Mouse (Mus musculus) hindbrain, embryonic 12.5 days (tissue): ENCODE measurements around the gene Itpkb. TPM values are rescaled to one million over a fixed set of nuclear protein-coding genes. Genes with fewer than 3 reads are reported as not detected.
A peak's percentile ranks its signal among the peaks of the same experiment; 100 is the strongest.

Experiments
- ATAC-seq: fragments of 200-750 bp; cut with Nextera tagmentation; 2 replicates; pipeline ENCODE4 v1.8.0; 2017; ENCODE audit warnings: moderate TSS enrichment; ENCODE audit not compliant: low FRiP score
- H3K27ac ChIP-seq: fragments of 300-500 bp; sonication (generic); 2 replicates; pipeline ENCODE4 v1.5.1; 2016; ENCODE audit warnings: mild to moderate bottlenecking
- H3K27me3 ChIP-seq: fragments of 300-500 bp; sonication (generic); 2 replicates; pipeline ENCODE4 v1.6.1; 2016; ENCODE audit warnings: mild to moderate bottlenecking
- H3K36me3 ChIP-seq: fragments of 300-500 bp; sonication (generic); 2 replicates; pipeline ENCODE4 v1.6.1; 2016; ENCODE audit warnings: mild to moderate bottlenecking
- H3K4me1 ChIP-seq: fragments of 300-500 bp; sonication (generic); 2 replicates; pipeline ENCODE4 v1.6.1; 2016
- H3K4me2 ChIP-seq: fragments of 300-500 bp; sonication (generic); replicated peaks from 2 replicates; pipeline ENCODE4 v1.6.1; 2016; ENCODE audit warnings: mild to moderate bottlenecking
- H3K4me3 ChIP-seq: fragments of 300-500 bp; sonication (generic); 2 replicates; pipeline ENCODE4 v1.5.1; 2016; ENCODE audit warnings: mild to moderate bottlenecking
- H3K9ac ChIP-seq: fragments of 300-500 bp; sonication (generic); 2 replicates; pipeline ENCODE4 v1.6.1; 2016; ENCODE audit warnings: mild to moderate bottlenecking, moderate library complexity
- H3K9me3 ChIP-seq: fragments of 300-500 bp; sonication (generic); replicated peaks from 2 replicates; pipeline ENCODE4 v1.6.1; 2016; ENCODE audit warnings: mild to moderate bottlenecking
- WGBS: fragments of 180-500 bp; shearing (Covaris S2); methylation state at CpG from one replicate; pipeline ENCODE4 v1.1.7; 2016; 5-methylcytosine and 5-hydroxymethylcytosine counted together
- polyA plus RNA-seq: library from polyadenylated mRNA; unstranded; fragments of >200 nt; fragmentation: Nextera tagmentation; extraction: Ambion mirVana; gene quantifications from 2 replicates; pipeline ENCODE4 v1.2.1, GENCODE M21; 2016

Itpkb gene
- polyA plus RNA-seq, 1 experiment from 2014 or later = 8.3 TPM

- Histone ChIP-seq H3K27me3 (peaks cover 32% of the 10 kb centered on the region), H3K4me2 (no peak overlapping the region), H3K9me3 (no peaks in the 10 kb centered on the region), H3K27ac (no peak overlapping the region), H3K9ac (no peak overlapping the region), H3K4me1 (peaks cover 49% of the 10 kb centered on the region), H3K36me3 (no peaks in the 10 kb centered on the region), H3K4me3 (no peak overlapping the region)
- 85% methylated on average over 6 of the region's 6 CpGs for WGBS
- ATAC-seq = no peak
Measured at GRCm38 (mm10) chr1:180334541-180334940, 4.3 kb downstream of the Itpkb start.

GRCm38 (mm10) chr1:180335513-180336375, 5.5 kb downstream of the Itpkb start:
- Histone ChIP-seq H3K36me3 (no peaks in the 10 kb centered on the region), H3K4me1 (peaks cover 43% of the 10 kb centered on the region), H3K4me2 (no peak overlapping the region), H3K27me3 (peaks cover 28% of the 10 kb centered on the region), H3K4me3 (no peak overlapping the region), H3K27ac (no peak overlapping the region), H3K9me3 (no peaks in the 10 kb centered on the region), H3K9ac (no peak overlapping the region)
- ATAC-seq = no peak
- WGBS = 77% methylated on average over 12 of the region's 12 CpGs

- Histone ChIP-seq H3K27ac (no peak overlapping the region), H3K9ac (no peak overlapping the region), H3K9me3 (no peaks in the 10 kb centered on the region), H3K4me3 (no peak overlapping the region), H3K27me3 (peaks cover 9% of the 10 kb centered on the region), H3K4me2 (no peak overlapping the region), H3K36me3 (no peaks in the 10 kb centered on the region), H3K4me1 (peaks cover 18% of the 10 kb centered on the region)
- WGBS = 81% methylated on average over 8 of the region's 8 CpGs
- no peak for ATAC-seq
Measured at GRCm38 (mm10) chr1:180338358-180338757, 8.1 kb downstream of the Itpkb start.

GRCm38 (mm10) chr1:180339143-180339542, 8.9 kb downstream of the Itpkb start:
- Histone ChIP-seq H3K9me3 (no peaks in the 10 kb centered on the region), H3K4me3 (no peak overlapping the region), H3K9ac (no peak overlapping the region), H3K27me3 (peaks cover 1% of the 10 kb centered on the region; the same call in 1 of the 2 replicates), H3K4me1 (peaks cover 17% of the 10 kb centered on the region), H3K27ac (no peak overlapping the region), H3K4me2 (no peak overlapping the region), H3K36me3 (no peaks in the 10 kb centered on the region)
- WGBS = 95% methylated on average over 5 of the region's 5 CpGs
- ATAC-seq = no peak

- no peak overlapping the region for H3K27ac ChIP-seq
Measured at GRCm38 (mm10) chr1:180342944-180343343, 12.7 kb downstream of the Itpkb start.

GRCm38 (mm10) chr1:180343434-180344210, 13.3 kb downstream of the Itpkb start:
- H3K36me3 ChIP-seq = no peaks in the 10 kb centered on the region
- H3K4me2 ChIP-seq = no peak overlapping the region
- WGBS = 38% methylated on average over 8 of the region's 8 CpGs
- H3K27me3 ChIP-seq = no peaks in the 10 kb centered on the region
- no peak for ATAC-seq
- no peak overlapping the region for H3K9ac ChIP-seq
- H3K9me3 ChIP-seq = no peaks in the 10 kb centered on the region
- H3K4me3 ChIP-seq = no peak overlapping the region
- H3K27ac ChIP-seq = no peak overlapping the region
- peaks cover 36% of the 10 kb centered on the region for H3K4me1 ChIP-seq

More at GRCm38 (mm10) chr1:180342944-180343343, 12.7 kb downstream of the Itpkb start:
- no peak overlapping the region for H3K4me2 ChIP-seq
- no peaks in the 10 kb centered on the region for H3K9me3 ChIP-seq
- 82% methylated on average over 7 of the region's 7 CpGs for WGBS
- H3K4me3 ChIP-seq = no peak overlapping the region
- H3K4me1 ChIP-seq = peaks cover 29% of the 10 kb centered on the region
- no peaks in the 10 kb centered on the region for H3K36me3 ChIP-seq
- H3K27me3 ChIP-seq = no peaks in the 10 kb centered on the region
- H3K9ac ChIP-seq = no peak overlapping the region
- no peak for ATAC-seq

GRCm38 (mm10) chr1:180345098-180345497, 14.8 kb downstream of the Itpkb start:
- Histone ChIP-seq H3K4me3 (no peak overlapping the region), H3K27ac (no peak overlapping the region), H3K9ac (no peak overlapping the region), H3K4me1 (peaks cover 37% of the 10 kb centered on the region), H3K27me3 (no peaks in the 10 kb centered on the region), H3K9me3 (no peaks in the 10 kb centered on the region), H3K4me2 (no peak overlapping the region), H3K36me3 (no peaks in the 10 kb centered on the region)
- ATAC-seq = no peak
- 90% methylated on average over 5 of the region's 5 CpGs for WGBS

- Histone ChIP-seq H3K27ac (no peak overlapping the region), H3K9me3 (no peaks in the 10 kb centered on the region), H3K4me3 (no peak overlapping the region), H3K36me3 (no peaks in the 10 kb centered on the region), H3K4me2 (no peak overlapping the region), H3K9ac (no peak overlapping the region), H3K4me1 (peaks cover 40% of the 10 kb centered on the region), H3K27me3 (no peaks in the 10 kb centered on the region)
- ATAC-seq = no peak
- 73% methylated on average over 4 of the region's 4 CpGs for WGBS
Measured at GRCm38 (mm10) chr1:180347059-180347458, 16.8 kb downstream of the Itpkb start.

- Histone ChIP-seq H3K36me3 (no peaks in the 10 kb centered on the region), H3K9me3 (no peaks in the 10 kb centered on the region), H3K4me1 (peaks cover 40% of the 10 kb centered on the region), H3K9ac (no peak overlapping the region), H3K27me3 (no peaks in the 10 kb centered on the region), H3K4me3 (no peak overlapping the region), H3K27ac (no peak overlapping the region), H3K4me2 (no peak overlapping the region)
- WGBS = 75% methylated on average over 6 of the region's 6 CpGs
- ATAC-seq = 0 out of 2 replicates have a peak, but pooled peaks have one; percentile 25
Measured at GRCm38 (mm10) chr1:180347907-180348306, 17.6 kb downstream of the Itpkb start.

- no peaks in the 10 kb centered on the region for H3K36me3 ChIP-seq
- no peak for ATAC-seq
- H3K9ac ChIP-seq = no peak overlapping the region
- H3K4me3 ChIP-seq = no peak overlapping the region
- no peak overlapping the region for H3K4me2 ChIP-seq
- peaks cover 34% of the 10 kb centered on the region for H3K4me1 ChIP-seq
- no peaks in the 10 kb centered on the region for H3K9me3 ChIP-seq
- H3K27ac ChIP-seq = no peak overlapping the region
- H3K27me3 ChIP-seq = no peaks in the 10 kb centered on the region
Measured at GRCm38 (mm10) chr1:180349090-180349489, 18.8 kb downstream of the Itpkb start.

- ATAC-seq = no peak
- no peaks in the 10 kb centered on the region for H3K36me3 ChIP-seq
- H3K9me3 ChIP-seq = no peaks in the 10 kb centered on the region
- 61% methylated on average over 3 of the region's 3 CpGs for WGBS
- H3K27me3 ChIP-seq = no peaks in the 10 kb centered on the region
- no peak overlapping the region for H3K4me3 ChIP-seq
- no peak overlapping the region for H3K9ac ChIP-seq
- no peak overlapping the region for H3K27ac ChIP-seq
- peaks cover 17% of the 10 kb centered on the region for H3K4me1 ChIP-seq
- no peak overlapping the region for H3K4me2 ChIP-seq
Measured at GRCm38 (mm10) chr1:180352258-180352657, 22.0 kb downstream of the Itpkb start.

GRCm38 (mm10) chr1:180354129-180354528, 23.8 kb downstream of the Itpkb start:
- no peak for ATAC-seq
- no peaks in the 10 kb centered on the region for H3K27me3 ChIP-seq
- H3K4me2 ChIP-seq = no peak overlapping the region
- no peaks in the 10 kb centered on the region for H3K36me3 ChIP-seq
- H3K4me1 ChIP-seq = peaks cover 3% of the 10 kb centered on the region; the same call in 1 of the 2 replicates
- H3K27ac ChIP-seq = no peak overlapping the region
- no peak overlapping the region for H3K4me3 ChIP-seq
- no peak overlapping the region for H3K9ac ChIP-seq
- WGBS = 78% methylated on average over 4 of the region's 4 CpGs
- H3K9me3 ChIP-seq = no peaks in the 10 kb centered on the region
